Mouse (Mus musculus) erythroblast, embryonic 14.5 days (primary cell): Measurements from ENCODE around the gene Polr1a.

Experiments used
- GATA1 ChIP-seq: IDR thresholded peaks from 2 replicates; pipeline ENCODE4 v1.6.1; 2012; ENCODE audit warnings: low read length, inconsistent platforms, mixed read lengths
- TAL1 ChIP-seq: IDR thresholded peaks from 3 replicates; pipeline ENCODE4 v1.6.1; 2012; ENCODE audit warnings: low read length, inconsistent platforms, mixed read lengths

DNA sequence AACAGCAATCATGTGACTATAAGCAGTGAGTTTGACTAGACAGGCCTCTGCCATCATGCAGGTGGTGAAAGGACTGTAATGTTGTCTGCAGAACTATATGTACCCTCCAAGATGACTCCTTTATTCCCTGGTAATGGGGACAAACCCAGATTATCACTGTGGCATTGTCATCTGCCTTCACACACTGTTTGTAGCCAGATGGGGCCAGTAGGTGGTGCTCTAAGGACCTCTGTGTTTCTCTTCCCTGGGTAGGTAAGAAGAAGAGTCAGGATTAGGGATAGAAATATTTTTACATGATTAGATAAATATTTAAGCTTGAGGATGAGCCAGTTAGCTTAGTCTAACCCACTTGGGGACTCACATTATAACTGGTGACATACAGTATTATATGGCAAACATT, 19.1 kb downstream of the Polr1a start:
- TF ChIP-seq TAL1 (no peak), GATA1 (no peak)
